Mouse (Mus musculus): ENCODE results near the gene Stip1. TPM values are rescaled to one million over a fixed set of nuclear protein-coding genes. Genes with fewer than 3 reads are reported as not detected.

The Stip1 gene
- 281 and 284 TPM in 2 replicates for total RNA-seq (2012; rRNA removed)
- polyA plus RNA-seq (2012; ENCODE audit: insufficient read depth in 1 of 2, insufficient read length in 2 of 2, low read depth in 1 of 2, low replicate concordance in 2 of 2, missing spikeins in 1 of 2), result 100 to 1,000 TPM; 370 to 430 TPM

DNA sequence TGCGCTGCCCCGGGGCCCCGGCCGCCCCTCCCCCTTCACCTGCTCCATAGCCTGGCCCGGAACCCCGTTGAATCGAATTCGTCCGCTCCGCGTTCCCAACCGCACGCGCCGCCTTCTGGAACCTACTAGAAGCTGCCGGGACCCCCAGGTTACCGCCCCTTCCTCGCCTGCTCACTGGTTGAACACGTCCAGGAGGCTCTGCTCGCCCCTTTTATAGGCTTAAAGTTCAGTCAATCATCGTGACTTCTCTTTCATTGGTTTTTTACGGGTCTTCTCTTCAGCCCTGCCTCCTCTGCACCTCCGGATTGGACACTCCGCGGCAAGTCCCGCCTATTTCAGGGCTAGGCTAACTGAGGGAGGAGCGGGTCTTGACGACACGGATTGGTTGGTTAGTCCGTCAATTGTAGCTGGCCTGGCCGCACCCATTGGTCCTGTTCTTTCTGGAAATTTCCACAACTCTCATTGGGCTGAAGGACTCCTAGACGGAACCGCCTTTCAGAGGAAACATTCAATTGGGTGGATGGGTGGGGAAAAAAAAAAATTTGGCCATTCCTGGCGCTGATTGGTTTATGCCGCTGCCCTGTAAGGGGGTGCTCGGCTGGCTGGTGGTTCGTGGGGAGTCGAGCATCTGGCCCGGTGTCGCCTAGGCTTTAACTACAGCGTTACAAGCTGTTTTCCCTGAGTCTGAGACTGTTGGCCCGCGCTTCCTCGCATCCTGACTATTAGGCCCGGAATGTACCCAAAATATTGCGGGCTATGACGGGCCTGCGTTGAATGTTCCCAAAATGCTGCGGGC lies at the start of gene Stip1:
Stip1 (minus strand) TSS at position 127 of the 796 bp plus-strand sequence.
- peak; percentile 100 for DNase-seq (ENCODE audit: low read depth, low spot score)
- peaks cover 43% of the 10 kb centered on the region for H3K79me2 ChIP-seq (ENCODE audit: control insufficient read depth, insufficient read depth, low read length, poor library complexity)
- H3K4me1 ChIP-seq (ENCODE audit: control insufficient read depth in 1 of 2, insufficient read depth in 2 of 2, low read length in 2 of 2), result peaks cover 0 to 20% of the 10 kb centered on the region in 2 experiments; a peak in 3 of 4 replicates
- no peaks in the 10 kb centered on the region for H3K9me3 ChIP-seq (replicated peaks; ENCODE audit: insufficient read depth, low read length)
- peak within 1 kb of the TSS; percentile 97 for H3K9ac ChIP-seq (ENCODE audit: control insufficient read depth, low read depth, low read length, poor library complexity, severe bottlenecking)
- H3K36me3 ChIP-seq (ENCODE audit: control insufficient read depth in 1 of 2, insufficient read depth in 2 of 2, low read length in 2 of 2), result peaks cover 5 to 23% of the 10 kb centered on the region in 2 experiments
- peak within 1 kb of the TSS; percentile 91 for H3K27ac ChIP-seq (ENCODE audit: control insufficient read depth, low read depth, low read length)
- no peaks in the 10 kb centered on the region for H3K27me3 ChIP-seq (ENCODE audit: control insufficient read depth in 1 of 2, insufficient read depth in 2 of 2, low read length in 2 of 2)
- H3K4me3 ChIP-seq (ENCODE audit: control insufficient read depth in 1 of 2, insufficient read depth in 1 of 2, low read depth in 2 of 2, low read length in 2 of 2), result peak within 1 kb of the TSS; percentile 85 to 90
- TF ChIP-seq GATA1 (IDR thresholded peaks at IDR 0.05; ENCODE audit: low read depth, low read length) (no peak), RCOR1 (IDR thresholded peaks at IDR 0.05; ENCODE audit: low read depth, low read length) (no peak), BHLHE40 (IDR thresholded peaks at IDR 0.05; ENCODE audit: borderline replicate concordance, low read depth, low read length) (no peak), ZC3H11A (IDR thresholded peaks at IDR 0.05; ENCODE audit: low read depth, low read length) (no peak), USF1 (IDR thresholded peaks at IDR 0.05; ENCODE audit: low read depth, low read length) (peak; percentile 35), MAX (IDR thresholded peaks at IDR 0.05; ENCODE audit: low read length) (peak; percentile 15; the same call in 1 of the 2 replicates), KAT2A (conservative IDR thresholded peaks at IDR 0.05; ENCODE audit: low read depth, low read length) (peak; percentile 52), UBTF (IDR thresholded peaks at IDR 0.05; ENCODE audit: borderline replicate concordance, insufficient read depth, low read depth, low read length) (no peak), CHD2 (IDR thresholded peaks at IDR 0.05; ENCODE audit: low read length) (peak; percentile 92), NELFE (IDR thresholded peaks at IDR 0.05; ENCODE audit: low read depth, low read length) (peak; percentile 83), USF2 (IDR thresholded peaks at IDR 0.05; ENCODE audit: borderline replicate concordance in 1 of 2, insufficient read depth in 1 of 2, low read depth in 1 of 2, low read length in 2 of 2) (no peak), E2F4 (IDR thresholded peaks at IDR 0.05; ENCODE audit: borderline replicate concordance, low read depth, low read length) (no peak), ETS1 (IDR thresholded peaks at IDR 0.05; ENCODE audit: low read depth, low read length) (no peak), ZNF384 (IDR thresholded peaks at IDR 0.05; ENCODE audit: low read depth, low read length) (peak; percentile 99), CHD1 (IDR thresholded peaks at IDR 0.05; ENCODE audit: low read depth, low read length) (no peak), MAZ (IDR thresholded peaks at IDR 0.05; ENCODE audit: low read depth, low read length) (no peak), SIN3A (IDR thresholded peaks at IDR 0.05; ENCODE audit: low read length) (peak; percentile 3; the same call in 1 of the 2 replicates), ZMIZ1 (IDR thresholded peaks at IDR 0.05; ENCODE audit: low read depth, low read length) (peak; percentile 82), RAD21 (IDR thresholded peaks at IDR 0.05; ENCODE audit: low read depth, low read length) (no peak), GABPA (IDR thresholded peaks at IDR 0.05; ENCODE audit: low read depth, low read length) (no peak), HCFC1 (IDR thresholded peaks at IDR 0.05; ENCODE audit: low read depth, low read length) (peak; percentile 77), MEF2A (IDR thresholded peaks at IDR 0.05; ENCODE audit: extremely low read depth, insufficient replicate concordance, low read depth, low read length, poor library complexity, severe bottlenecking) (no peak), EP300 (IDR thresholded peaks at IDR 0.05; ENCODE audit: low read depth in 1 of 2, low read length in 2 of 2) (no peak), MYB (IDR thresholded peaks at IDR 0.05; ENCODE audit: low read depth, low read length) (no peak), TAL1 (IDR thresholded peaks at IDR 0.05; ENCODE audit: low read length) (no peak), ELF1 (IDR thresholded peaks at IDR 0.05; ENCODE audit: low read depth, low read length) (peak; percentile 66), POLR2A (IDR thresholded peaks at IDR 0.05; ENCODE audit: control insufficient read depth in 1 of 2, insufficient read depth in 1 of 2, low read depth in 1 of 2, low read length in 2 of 2, poor library complexity in 1 of 2) (peak; percentile 76 to 96), MXI1 (IDR thresholded peaks at IDR 0.05; ENCODE audit: low read depth, low read length) (peak; percentile 75), CTCF (IDR thresholded peaks at IDR 0.05 in 2 of 3, conservative IDR thresholded peaks at IDR 0.05 in 1 of 3; ENCODE audit: control insufficient read depth in 1 of 3, insufficient read depth in 1 of 3, low read depth in 2 of 3, low read length in 3 of 3, poor library complexity in 1 of 3, severe bottlenecking in 1 of 3) (peak in 2 of 3 experiments; percentile 27 to 35; a peak in 5 of 6 replicates), MYC (IDR thresholded peaks at IDR 0.05; ENCODE audit: low read depth, low read length) (0 out of 2 replicates have a peak, but pooled peaks have one; percentile 42), ZKSCAN1 (IDR thresholded peaks at IDR 0.05; ENCODE audit: low read depth, low read length) (no peak), SMC3 (IDR thresholded peaks at IDR 0.05; ENCODE audit: low read depth, low read length) (no peak), NRF1 (IDR thresholded peaks at IDR 0.05; ENCODE audit: insufficient read depth, low read depth, low read length, poor library complexity, severe bottlenecking) (0 out of 2 replicates have a peak, but pooled peaks have one; percentile 16), POLR2AphosphoS5 (IDR thresholded peaks at IDR 0.05; ENCODE audit: borderline replicate concordance, low read depth, low read length) (no peak), MAFK (IDR thresholded peaks at IDR 0.05; ENCODE audit: borderline replicate concordance, low read depth, low read length) (no peak)
